In the genomic region with DNA sequence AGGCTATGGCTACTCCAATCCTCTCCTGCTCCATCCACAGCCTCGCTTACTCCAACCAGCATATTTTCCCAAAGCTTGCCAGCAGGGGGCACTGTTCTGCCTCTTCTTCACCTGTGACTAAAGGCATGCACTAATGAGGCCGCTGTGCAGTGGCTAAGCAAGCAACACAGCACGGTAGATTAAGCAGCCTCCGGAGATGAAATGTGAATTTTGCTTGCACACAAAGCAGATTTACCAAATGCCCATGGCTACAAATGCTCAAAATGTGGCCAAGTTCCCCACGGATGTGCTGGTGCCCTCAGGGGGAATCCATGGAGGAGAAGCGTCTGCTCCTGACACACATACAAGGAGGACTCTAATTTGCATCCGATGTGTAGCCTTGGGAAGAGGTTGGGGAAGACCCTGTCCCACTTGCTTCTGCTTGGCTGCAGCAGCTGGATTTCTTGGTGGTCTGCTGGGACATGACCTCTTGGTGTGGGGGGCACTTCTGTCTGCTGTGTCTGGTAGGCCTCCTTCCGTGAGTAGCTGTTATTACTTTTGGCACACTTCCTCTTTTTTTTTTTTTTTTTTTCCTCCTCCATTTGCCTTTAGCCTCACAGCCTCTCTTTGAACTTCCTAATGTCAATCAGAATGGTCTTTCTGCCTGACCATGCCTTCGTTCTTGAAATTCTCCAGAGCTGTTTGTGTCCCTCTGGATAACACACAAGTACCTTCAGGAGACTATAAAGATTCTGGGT, we compare ENCODE assay signal across 8 mouse cellular contexts.
DNase-seq lines count a peak whose midpoint lies in the region; ATAC-seq and TF ChIP-seq lines count a peak whose summit lies in the region.

No protein-coding gene starts in this region.

- 40% methylated on average over 9 of the region's 9 CpGs for WGBS in heart, embryonic 12.5 days
- WGBS in cerebellum, adult 2 months = 18% methylated on average over 9 of the region's 9 CpGs
- 21% methylated on average over 9 of the region's 9 CpGs for WGBS in midbrain, embryonic 16.5 days

- no peak overlapping the region for H3K4me2 ChIP-seq in heart, embryonic 12.5 days
- no peak overlapping the region for H3K4me2 ChIP-seq in midbrain, embryonic 16.5 days (ENCODE audit: low read length)

- no peak overlapping the region for H3K27ac ChIP-seq in heart, embryonic 12.5 days (ENCODE audit: poor library complexity, severe bottlenecking)
- no peak overlapping the region for H3K27ac ChIP-seq in cerebellum, adult 2 months (ENCODE audit: insufficient read depth, low read length)
- no peak overlapping the region for H3K27ac ChIP-seq in midbrain, embryonic 16.5 days (ENCODE audit: low read length)

- TF ChIP-seq POLR2A in cerebellum, adult 2 months (IDR thresholded peaks at IDR 0.05; ENCODE audit: borderline replicate concordance, insufficient read depth, low read length) = no peak

- DNase-seq in heart, adult 11 months = peak; percentile 84
- peak; percentile 67 to 71 for DNase-seq in cerebellum, adult 2 months
- DNase-seq in forelimb bud, embryonic 11.5 days (ENCODE audit: low read depth, low spot score) = peak; percentile 57
- DNase-seq in kidney, adult 11 months = peak; percentile 19
- peak; percentile 70 to 71 for DNase-seq in left cerebral cortex, postnatal 10 days (ENCODE audit: extremely low spot score in 1 of 2, low spot score in 2 of 2)
- DNase-seq in testis, postnatal 14 days (ENCODE audit: low spot score) = peak; percentile 67

- no peak for ATAC-seq in heart, embryonic 12.5 days (ENCODE audit: insufficient number of reproducible peaks, low FRiP score)
- peak; percentile 92 for ATAC-seq in midbrain, embryonic 16.5 days

- H3K9me3 ChIP-seq in heart, embryonic 12.5 days (replicated peaks) = no peaks in the 10 kb centered on the region
- H3K9me3 ChIP-seq in midbrain, embryonic 16.5 days (replicated peaks; ENCODE audit: control insufficient read depth, low read length, poor library complexity, severe bottlenecking) = no peaks in the 10 kb centered on the region

- H3K9ac ChIP-seq in heart, embryonic 12.5 days = no peak overlapping the region
- no peak overlapping the region for H3K9ac ChIP-seq in midbrain, embryonic 16.5 days (ENCODE audit: low read depth, low read length)

- H3K4me3 ChIP-seq in heart, embryonic 12.5 days = no peak overlapping the region
- H3K4me3 ChIP-seq in cerebellum, adult 2 months (replicated peaks; ENCODE audit: insufficient read depth, low read depth, low read length) = no peak overlapping the region
- no peak overlapping the region for H3K4me3 ChIP-seq in midbrain, embryonic 16.5 days (ENCODE audit: low read depth, low read length)

- intact Hi-C loops in left cerebral cortex, postnatal 10 days (cut with DNase I) = no loop called here

- no peaks in the 10 kb centered on the region for H3K36me3 ChIP-seq in heart, embryonic 12.5 days
- H3K36me3 ChIP-seq in midbrain, embryonic 16.5 days (ENCODE audit: control insufficient read depth, insufficient read depth, low read length) = no peaks in the 10 kb centered on the region

- peak; percentile 67 for TF ChIP-seq CTCF in cerebellum, adult 2 months (IDR thresholded peaks at IDR 0.05; ENCODE audit: borderline replicate concordance, insufficient read depth, low read depth, low read length)

- no peaks in the 10 kb centered on the region for H3K27me3 ChIP-seq in heart, embryonic 12.5 days (replicated peaks)
- no peaks in the 10 kb centered on the region; the same call in 1 of the 2 replicates for H3K27me3 ChIP-seq in cerebellum, adult 2 months (ENCODE audit: control insufficient read depth, insufficient read depth, low read length)
- H3K27me3 ChIP-seq in midbrain, embryonic 16.5 days (ENCODE audit: control insufficient read depth, insufficient read depth, low read depth, low read length) = no peaks in the 10 kb centered on the region

- no peaks in the 10 kb centered on the region for H3K4me1 ChIP-seq in heart, embryonic 12.5 days (replicated peaks)
- H3K4me1 ChIP-seq in cerebellum, adult 2 months (ENCODE audit: control insufficient read depth, insufficient read depth, low read length) = peaks cover 6% of the 10 kb centered on the region; the same call in 1 of the 2 replicates
- H3K4me1 ChIP-seq in midbrain, embryonic 16.5 days (ENCODE audit: control insufficient read depth, insufficient read depth, low read length) = peaks cover 4% of the 10 kb centered on the region; the same call in 1 of the 2 replicates

Comparison
In these comparisons a context has a peak if more than half of its experiments do, and no peak if none do; other contexts are left out.
1. DNase-seq: peak in every context shown above with its lines; median percentile 84 in heart, adult 11 months; 70 in left cerebral cortex, postnatal 10 days; 69 in cerebellum, adult 2 months; 67 in testis, postnatal 14 days; 57 in forelimb bud, embryonic 11.5 days; 19 in kidney, adult 11 months.